Mouse (Mus musculus): ENCODE measurements around the gene Dock9.

Gene Dock9

GRCm38 (mm10) chr14:121617645-121618390, 179.8 kb downstream of the Dock9 start:
- DNase-seq: no peak

- no peak for DNase-seq
These were observed 182.2 kb downstream of the Dock9 start for GRCm38 (mm10) chr14:121615431-121615830.

GRCm38 (mm10) chr14:121614461-121615170, 183.0 kb downstream of the Dock9 start:
- peak; percentile 53 for DNase-seq

GRCm38 (mm10) chr14:121613490-121613889, 184.1 kb downstream of the Dock9 start:
- no peak for DNase-seq

GRCm38 (mm10) chr14:121612926-121613325, 184.7 kb downstream of the Dock9 start:
- no peak for DNase-seq

GRCm38 (mm10) chr14:121611533-121611932, 186.1 kb downstream of the Dock9 start:
- DNase-seq: no peak

GRCm38 (mm10) chr14:121611098-121611497, 186.5 kb downstream of the Dock9 start:
- no peak for DNase-seq

- DNase-seq: no peak
These were observed 189.1 kb downstream of the Dock9 start for GRCm38 (mm10) chr14:121608522-121608921.

- no peak for DNase-seq
These were observed 191.2 kb downstream of the Dock9 start for GRCm38 (mm10) chr14:121606433-121606832.

GRCm38 (mm10) chr14:121605260-121605659, 192.4 kb downstream of the Dock9 start:
- no peak for DNase-seq

GRCm38 (mm10) chr14:121604565-121604964, 193.1 kb downstream of the Dock9 start:
- DNase-seq: no peak

GRCm38 (mm10) chr14:121602610-121603009, 195.0 kb downstream of the Dock9 start:
- DNase-seq: no peak

- DNase-seq: no peak
These were observed 197.1 kb downstream of the Dock9 start for GRCm38 (mm10) chr14:121600538-121600937.

GRCm38 (mm10) chr14:121597073-121597472, 200.6 kb downstream of the Dock9 start:
- DNase-seq: no peak

- DNase-seq: no peak
These were observed 201.0 kb downstream of the Dock9 start for GRCm38 (mm10) chr14:121596631-121597030.

- no peak for DNase-seq
These were observed 203.0 kb downstream of the Dock9 start for GRCm38 (mm10) chr14:121594684-121595083.

GRCm38 (mm10) chr14:121593313-121593929, 204.2 kb downstream of the Dock9 start:
- DNase-seq: no peak

- no peak for DNase-seq
These were observed 204.7 kb downstream of the Dock9 start for GRCm38 (mm10) chr14:121592890-121593289.

- DNase-seq: no peak
These were observed 205.3 kb downstream of the Dock9 start for GRCm38 (mm10) chr14:121592356-121592755.

- peak; percentile 46 for DNase-seq
These were observed 208.4 kb downstream of the Dock9 start for GRCm38 (mm10) chr14:121589097-121589725.

- no peak for DNase-seq
These were observed 209.2 kb downstream of the Dock9 start for GRCm38 (mm10) chr14:121588451-121588850.

- DNase-seq: no peak
These were observed 211.5 kb downstream of the Dock9 start for GRCm38 (mm10) chr14:121585906-121586765.

All from kidney, adult 11 months (tissue).